Mouse (Mus musculus): ENCODE measurements around the gene Hist1h1t. TPM values are rescaled to one million over a fixed set of nuclear protein-coding genes. Genes with fewer than 3 reads are reported as not detected.
"Not testable (repeated sequence)": the region's sequence is repeated elsewhere in the genome, so short reads cannot be mapped to it uniquely, and the experiment has no call there.

Hist1h1t gene
- total RNA-seq, 2 experiments from 2014 or later: not detected

DNA sequence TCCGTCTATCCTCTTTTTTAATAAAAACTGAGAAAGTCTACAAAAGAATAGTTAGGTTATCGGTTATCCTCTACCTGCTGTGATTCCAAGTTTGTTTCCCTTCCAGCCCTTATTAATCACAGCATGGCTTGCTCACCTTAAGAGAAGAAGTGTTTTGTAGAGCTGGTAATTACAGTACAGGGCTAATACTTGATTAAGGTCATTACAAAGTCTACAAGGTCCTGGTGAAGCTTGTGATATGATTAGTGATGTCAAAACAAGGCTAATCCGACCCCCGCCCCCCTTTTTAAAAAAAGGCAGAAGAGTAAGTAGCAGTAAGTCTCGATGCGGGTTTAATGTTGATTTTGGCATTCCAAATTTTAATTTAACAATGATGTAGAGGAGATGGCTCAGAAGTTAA is 3.4 kb downstream of the Hist1h1t start:
- no peak for DNase-seq (ENCODE audit: low spot score in 2 of 2)

DNA sequence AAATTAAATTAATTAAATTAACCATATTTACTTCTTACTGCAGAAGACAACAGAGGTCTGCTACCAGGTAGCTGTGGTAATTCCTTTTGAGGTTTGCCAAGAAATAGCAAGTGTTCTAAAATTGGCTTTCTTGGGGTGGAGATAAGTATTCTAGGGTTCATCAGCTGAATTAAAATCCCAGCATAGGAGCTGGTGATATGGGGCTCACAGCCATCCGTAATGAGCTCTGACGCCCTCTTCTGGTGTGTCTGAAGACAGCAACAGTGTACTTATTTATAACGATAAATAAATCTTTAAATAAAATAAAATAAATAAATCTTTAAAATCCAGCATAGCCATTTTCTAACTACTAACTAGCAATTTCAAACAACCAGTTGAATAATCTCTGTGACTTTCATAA is 4.2 kb downstream of the Hist1h1t start:
- no peak for DNase-seq (ENCODE audit: low spot score in 2 of 2)

- DNase-seq (ENCODE audit: low spot score in 2 of 2): peak; percentile 69 to 72
Observed at GRCm38 (mm10) chr13:23700786-23701520, 5.3 kb downstream of the Hist1h1t start.

DNA sequence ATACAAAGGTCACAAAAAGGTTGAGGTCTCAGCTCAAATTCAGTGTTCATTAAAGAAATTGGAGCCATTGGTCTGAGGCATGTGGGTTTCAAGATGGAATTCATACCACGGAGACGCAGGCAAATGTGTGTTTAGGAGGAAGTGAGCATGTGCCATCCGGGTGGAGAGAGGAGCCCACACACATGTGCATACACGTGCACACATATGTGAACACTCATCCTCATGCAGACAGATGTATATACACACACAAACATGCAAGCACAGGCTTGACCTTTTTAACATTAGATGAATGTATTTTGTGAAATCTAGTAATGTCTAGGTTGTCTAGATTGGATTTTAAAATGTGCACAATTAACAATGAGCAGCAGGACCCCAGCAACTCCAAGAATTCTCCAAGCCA is 6.6 kb downstream of the Hist1h1t start:
- DNase-seq (ENCODE audit: low spot score in 2 of 2): no peak

DNA sequence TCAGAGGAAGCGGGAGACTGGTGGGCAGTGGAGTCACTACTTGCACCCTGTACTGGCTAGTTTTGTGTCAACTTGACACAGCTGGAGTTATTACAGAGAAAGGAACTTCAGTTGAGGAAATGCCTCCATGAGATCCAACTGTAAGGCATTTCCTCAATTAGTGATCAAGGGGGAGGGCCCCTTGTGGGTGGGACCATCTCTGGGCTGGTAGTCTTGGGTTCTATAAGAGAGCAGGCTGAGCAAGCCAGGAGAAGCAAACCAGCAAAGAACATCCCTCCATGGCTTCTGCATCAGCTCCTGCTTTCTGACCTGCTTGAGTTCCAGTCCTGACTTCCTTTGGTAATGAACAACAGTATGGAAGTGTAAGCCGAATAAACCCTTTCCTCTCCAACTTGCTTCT is 7.2 kb downstream of the Hist1h1t start:
- not testable (repeated sequence) for DNase-seq (ENCODE audit: low spot score in 2 of 2)

DNA sequence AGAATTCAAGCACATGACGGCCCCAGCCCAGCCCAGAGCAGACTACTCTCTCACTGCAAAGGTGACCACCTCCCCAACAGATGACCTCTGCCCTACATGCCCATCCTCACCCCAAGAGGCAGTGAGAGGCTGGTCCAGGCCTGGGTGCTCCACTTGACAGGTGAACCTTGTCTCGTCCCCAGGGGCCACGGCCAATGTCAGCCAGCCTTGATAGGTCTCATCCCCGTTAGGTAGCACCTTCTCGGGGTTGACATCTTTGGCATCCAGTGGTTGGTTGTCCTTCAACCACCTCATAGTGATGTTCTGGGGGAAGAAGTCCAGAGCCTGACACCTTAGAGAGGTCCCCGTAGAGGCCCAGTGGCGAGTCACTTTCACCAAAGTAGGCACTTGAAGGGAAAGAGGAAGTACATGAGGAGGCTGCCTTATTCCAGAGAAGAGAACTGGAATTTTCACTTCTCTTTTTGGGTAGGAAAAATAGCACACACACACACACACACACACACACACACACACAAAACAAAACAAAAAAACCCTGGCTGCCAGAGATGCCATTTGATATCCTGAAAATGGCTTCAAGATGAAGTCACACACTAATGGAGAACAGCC is 10.2 kb downstream of the Hist1h1t start:
- no peak for DNase-seq (ENCODE audit: low spot score in 2 of 2)

GRCm38 (mm10) chr13:23706771-23707170 is 11.2 kb downstream of the Hist1h1t start:
- no peak for DNase-seq (ENCODE audit: low spot score in 2 of 2)

DNA sequence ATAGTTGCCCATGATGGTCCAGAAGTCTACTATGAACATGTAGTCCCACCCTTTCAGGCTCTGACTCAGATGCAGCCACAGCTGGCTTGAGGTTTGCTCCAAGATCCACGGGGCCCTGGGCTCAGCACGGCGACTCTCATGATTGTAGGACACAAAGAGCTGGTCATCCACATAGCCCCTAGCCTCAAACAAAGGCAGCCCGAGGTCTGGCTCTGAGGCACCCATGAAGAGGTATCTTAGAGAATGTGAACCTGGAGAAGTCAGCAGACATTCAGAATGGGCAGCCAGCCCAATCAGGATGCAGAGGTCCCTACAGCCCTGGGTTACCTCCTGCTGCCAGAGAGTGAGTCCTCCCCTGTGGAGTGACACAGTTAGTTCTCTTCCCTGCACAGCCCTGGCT is 12.4 kb downstream of the Hist1h1t start:
- DNase-seq (ENCODE audit: low spot score in 2 of 2): no peak

DNA sequence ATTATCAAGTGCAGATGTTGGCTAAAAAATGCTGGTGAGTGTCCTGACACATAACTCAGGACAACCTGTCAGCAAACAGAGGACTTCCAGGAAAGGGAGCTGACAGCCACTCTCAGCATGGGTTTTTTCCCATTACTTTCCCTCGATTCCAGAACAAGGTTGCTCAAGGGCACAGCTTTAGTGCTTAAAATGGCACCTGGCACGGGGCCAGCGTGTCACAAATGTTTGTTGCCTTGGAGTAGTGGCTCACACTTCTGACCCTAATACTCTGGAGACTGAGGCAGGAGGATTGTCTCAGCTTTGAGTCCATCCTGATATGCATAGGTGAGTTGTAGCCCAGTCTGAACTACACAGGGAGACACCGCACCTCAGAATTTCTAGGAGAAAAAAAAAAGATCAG is 13.0 kb downstream of the Hist1h1t start:
- DNase-seq (ENCODE audit: low spot score in 2 of 2): no peak

DNA sequence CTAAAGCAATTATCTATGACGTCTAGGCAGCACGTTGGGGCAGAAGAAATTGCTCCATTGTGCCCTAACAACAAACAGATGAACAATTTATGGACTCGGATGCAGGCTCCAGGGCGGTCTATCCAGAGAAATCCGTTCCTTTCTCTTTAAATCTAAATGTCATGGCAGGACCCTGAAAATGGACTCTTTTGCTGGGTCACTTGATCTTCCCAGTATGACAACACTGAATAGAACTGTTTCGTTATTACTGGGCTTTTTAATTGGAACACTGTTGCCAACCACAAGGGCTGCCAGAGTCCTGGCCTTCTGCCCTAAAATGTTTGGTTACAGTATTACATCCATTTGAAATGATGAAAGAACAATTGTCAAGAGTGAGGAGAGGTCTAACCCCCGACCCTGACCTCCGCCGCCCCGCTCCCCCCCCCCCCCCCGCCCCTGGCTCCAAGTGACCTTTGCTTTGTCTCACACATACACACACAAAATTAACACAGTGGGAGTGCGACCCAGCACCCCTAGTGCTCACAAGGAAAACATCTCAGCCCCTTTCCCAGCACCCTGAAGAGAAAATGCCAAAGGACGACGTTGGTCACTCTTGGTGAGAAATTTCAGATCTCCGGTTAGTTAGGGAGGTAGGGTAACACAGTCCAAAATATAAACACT is 14.2 kb downstream of the Hist1h1t start:
- DNase-seq (ENCODE audit: low spot score in 2 of 2): no peak

GRCm38 (mm10) chr13:23710374-23711089 is 14.9 kb downstream of the Hist1h1t start, which contains the start of gene Hfe:
TSS of gene Hfe (minus strand) at chr13:23710854.
- DNase-seq (ENCODE audit: low spot score in 2 of 2): peak; percentile 16 to 42

GRCm38 (mm10) chr13:23716261-23717042 is 20.8 kb downstream of the Hist1h1t start:
- no peak for DNase-seq (ENCODE audit: low spot score in 2 of 2)

DNA sequence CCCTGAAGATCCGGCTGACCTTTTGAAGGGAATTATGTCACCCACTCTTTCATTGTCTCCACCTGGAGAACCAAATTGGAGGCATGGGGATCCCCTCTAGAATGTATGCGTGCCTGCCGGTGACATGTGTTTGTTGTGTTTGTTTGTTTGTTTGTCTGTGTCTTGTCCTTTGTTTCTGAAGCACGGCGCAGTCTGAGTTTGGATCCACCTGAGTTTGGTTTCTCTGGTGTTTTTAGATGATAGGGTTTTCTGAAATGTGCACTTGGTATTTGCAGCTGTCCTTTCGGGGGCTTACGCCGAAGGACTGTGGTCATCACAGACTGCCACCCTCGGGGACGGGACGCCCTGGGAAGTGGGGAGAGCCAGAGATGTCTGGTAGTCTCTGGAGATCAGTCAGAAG is 21.6 kb downstream of the Hist1h1t start:
- DNase-seq (ENCODE audit: low spot score in 2 of 2): no peak

GRCm38 (mm10) chr13:23717593-23718245 is 22.1 kb downstream of the Hist1h1t start:
- not testable (repeated sequence) for DNase-seq (ENCODE audit: low spot score in 2 of 2)

DNA sequence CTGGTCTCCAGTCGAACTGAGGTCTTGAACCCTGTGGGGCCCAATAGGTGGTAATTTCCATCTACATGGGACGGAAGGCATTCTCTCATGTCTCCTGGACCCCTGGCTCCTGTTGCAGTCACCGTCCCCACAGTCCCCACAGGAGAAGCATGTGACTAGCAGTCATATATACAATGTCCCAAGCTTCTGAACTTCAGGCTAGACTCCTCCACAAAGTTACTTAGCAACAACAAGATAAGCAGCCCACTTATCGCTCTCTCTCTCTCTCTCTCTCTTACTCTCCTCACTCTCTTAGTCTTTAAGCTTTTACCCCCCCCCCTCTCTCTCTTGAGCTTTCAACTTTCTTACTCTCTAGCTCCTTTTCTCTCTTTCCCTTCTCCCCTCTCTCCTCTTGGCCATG is 28.6 kb downstream of the Hist1h1t start:
- DNase-seq (ENCODE audit: low spot score in 2 of 2): no peak

DNA sequence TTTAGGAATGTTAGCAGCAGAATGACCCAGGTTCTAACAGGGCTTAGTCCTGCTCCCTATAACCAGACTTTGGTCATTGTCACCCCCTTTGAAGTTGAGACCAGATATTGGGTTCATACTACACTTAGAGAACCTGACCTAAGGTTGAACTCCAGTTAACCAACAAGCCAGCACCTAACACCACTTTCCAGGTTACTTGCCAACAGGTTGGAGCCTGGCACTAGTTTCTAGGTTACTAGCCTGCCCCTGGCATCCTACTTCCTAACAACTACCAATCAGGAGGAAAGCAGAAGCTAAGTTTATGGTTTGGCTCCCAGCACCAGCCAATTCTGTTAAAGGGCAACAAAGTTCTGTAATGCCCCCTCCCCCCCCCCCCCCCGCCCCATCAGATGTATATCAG is 29.6 kb downstream of the Hist1h1t start:
- DNase-seq (ENCODE audit: low spot score in 2 of 2): no peak

DNA sequence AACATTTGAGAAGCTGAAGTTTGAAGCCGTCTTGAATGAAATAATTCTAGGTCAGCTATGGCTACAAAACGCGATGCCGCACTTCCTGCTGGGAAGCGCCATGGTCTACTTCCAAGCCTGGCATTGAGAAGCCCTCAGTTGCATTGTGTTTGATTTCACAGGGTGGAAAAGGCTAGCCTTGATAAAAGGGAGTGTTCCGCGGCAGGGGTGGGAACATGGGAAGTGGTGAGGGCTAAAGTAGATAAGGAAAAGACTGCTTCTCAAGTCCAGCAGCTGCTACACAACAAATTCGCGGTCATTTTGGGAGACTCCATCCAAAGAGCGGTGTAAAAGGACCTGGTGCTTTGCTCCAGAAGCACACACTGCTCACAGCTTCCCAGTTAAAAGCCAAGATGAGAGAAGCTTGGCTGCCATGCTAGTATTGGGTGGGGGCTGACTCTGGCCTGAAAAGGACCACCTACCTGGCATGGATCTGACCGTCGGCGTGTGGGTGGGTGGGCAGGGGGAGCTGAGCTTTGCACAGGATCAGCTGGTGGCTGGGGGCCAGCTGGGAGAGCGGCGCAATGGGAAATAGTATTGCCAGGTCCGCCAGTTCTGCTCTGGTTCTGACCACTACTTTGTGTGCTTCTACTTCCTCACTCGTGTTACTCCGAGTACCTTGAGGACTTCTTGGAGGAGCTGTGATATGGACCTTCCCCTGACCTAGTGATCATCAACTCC is 33.0 kb downstream of the Hist1h1t start:
- DNase-seq (ENCODE audit: low spot score in 2 of 2): no peak

DNA sequence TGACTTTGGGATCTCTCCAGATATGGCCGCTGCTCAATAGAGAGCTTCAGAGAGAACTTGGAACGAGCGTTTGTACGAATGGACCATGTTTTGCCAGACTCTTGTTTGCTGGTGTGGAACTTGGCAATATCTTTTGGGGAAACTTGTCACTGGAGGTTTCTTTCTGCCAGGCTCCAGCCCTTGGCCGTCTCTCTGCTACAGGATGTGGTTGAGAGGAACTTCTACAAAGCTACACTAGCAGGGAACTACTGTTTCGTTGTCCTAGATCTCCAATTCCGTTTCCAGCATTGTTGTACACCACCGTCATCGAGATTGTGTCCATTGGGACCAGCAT is 33.5 kb downstream of the Hist1h1t start:
- DNase-seq (ENCODE audit: low spot score in 2 of 2): no peak

- DNase-seq (ENCODE audit: low spot score in 2 of 2): no peak
Observed at GRCm38 (mm10) chr13:23729706-23730105, 34.1 kb downstream of the Hist1h1t start.

DNA sequence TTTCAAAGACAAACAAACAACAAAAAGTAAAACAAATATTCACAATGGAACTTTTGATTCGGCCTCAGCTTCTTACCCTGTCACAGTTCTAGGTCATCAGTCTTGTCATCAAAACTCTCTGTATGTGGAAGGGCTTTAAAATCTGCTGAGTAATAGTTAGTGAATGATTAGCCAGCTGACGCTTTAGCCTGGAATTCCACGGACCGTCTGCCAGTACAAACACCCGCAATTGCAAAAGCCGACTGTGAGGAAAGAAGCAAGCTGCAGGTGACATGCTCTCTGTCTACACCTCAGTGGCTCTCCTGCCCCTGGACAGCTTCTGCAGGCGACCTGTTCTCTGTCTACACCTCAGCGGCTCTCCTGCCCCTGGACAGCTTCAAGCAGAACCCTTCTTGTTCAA is 34.9 kb downstream of the Hist1h1t start:
- no peak for DNase-seq (ENCODE audit: low spot score in 2 of 2)
